Mouse (Mus musculus): ENCODE data around the gene Fam167b. TPM values are rescaled to one million over a fixed set of nuclear protein-coding genes. Genes with fewer than 3 reads are reported as not detected.
"Not testable (repeated sequence)": the region's sequence is repeated elsewhere in the genome, so short reads cannot be mapped to it uniquely, and the experiment has no call there.

Fam167b gene
- polyA plus RNA-seq, 1 experiment from 2014 or later, result 3.2 TPM

DNA sequence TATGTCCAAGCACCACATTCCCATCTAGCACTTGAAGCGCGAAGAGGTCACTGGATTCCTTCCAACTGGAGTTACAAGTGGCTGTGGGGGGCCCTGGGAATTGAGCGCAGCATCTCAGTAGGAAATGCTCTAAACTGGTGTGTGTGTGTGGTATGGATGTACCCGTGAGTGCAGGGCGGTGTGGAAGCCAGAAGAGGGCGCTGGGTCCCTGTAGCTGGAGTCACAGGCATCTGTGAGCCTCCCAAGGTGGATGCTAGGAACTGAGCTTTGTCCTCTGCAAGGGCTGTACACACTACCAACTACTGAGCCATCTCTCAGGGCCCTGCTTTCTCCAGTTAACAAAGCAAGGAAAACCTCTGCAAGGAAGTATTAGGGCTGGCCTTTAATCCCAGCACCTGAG lies 38.3 kb downstream of the Fam167b start:
- no peak overlapping the region for H3K27ac ChIP-seq (replicated peaks; ENCODE audit: low read depth, low read length)
- no peak overlapping the region for H3K4me2 ChIP-seq (ENCODE audit: low read depth, low read length)
- ATAC-seq (replicated peaks; ENCODE audit: insufficient number of reproducible peaks, low FRiP score, low TSS enrichment, low read depth), result no peak
- no peak for DNase-seq (ENCODE audit: low spot score)
- H3K4me1 ChIP-seq (ENCODE audit: control insufficient read depth, insufficient read depth, low read length), result no peaks in the 10 kb centered on the region
- no peak overlapping the region for H3K4me3 ChIP-seq (ENCODE audit: low read depth, low read length)
- H3K27me3 ChIP-seq (ENCODE audit: control insufficient read depth, insufficient read depth, low read length), result no peaks in the 10 kb centered on the region
- H3K36me3 ChIP-seq (replicated peaks; ENCODE audit: control insufficient read depth, insufficient read depth, low read depth, low read length), result no peaks in the 10 kb centered on the region
- no peaks in the 10 kb centered on the region for H3K9me3 ChIP-seq (replicated peaks; ENCODE audit: control insufficient read depth, low read length)
- H3K9ac ChIP-seq (replicated peaks; ENCODE audit: low read length), result no peak overlapping the region
- 91% methylated on average over 6 of the region's 6 CpGs for WGBS

DNA sequence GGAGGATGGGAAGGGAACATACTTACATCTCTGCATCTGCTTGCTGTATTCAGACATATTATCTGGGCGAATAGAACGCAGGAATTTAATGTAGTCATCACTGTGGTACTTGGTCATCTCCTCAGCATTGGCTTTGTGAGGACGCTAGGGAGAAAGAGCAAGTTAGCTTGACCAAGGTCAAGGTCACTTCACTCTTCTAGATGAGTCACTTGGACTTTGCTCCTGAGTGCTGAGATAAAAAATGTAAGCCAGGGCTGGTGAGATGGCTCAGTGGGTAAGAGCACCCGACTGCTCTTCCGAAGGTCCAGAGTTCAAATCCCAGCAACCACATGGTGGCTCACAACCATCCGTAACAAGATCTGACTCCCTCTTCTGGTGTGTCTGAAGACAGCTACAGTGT lies 49.4 kb downstream of the Fam167b start:
- not testable (repeated sequence) for H3K9me3 ChIP-seq (replicated peaks; ENCODE audit: control insufficient read depth, low read length); H3K27ac ChIP-seq (replicated peaks; ENCODE audit: low read depth, low read length); H3K9ac ChIP-seq (replicated peaks; ENCODE audit: low read length); H3K4me3 ChIP-seq (ENCODE audit: low read depth, low read length); ATAC-seq (replicated peaks; ENCODE audit: insufficient number of reproducible peaks, low FRiP score, low TSS enrichment, low read depth); H3K36me3 ChIP-seq (replicated peaks; ENCODE audit: control insufficient read depth, insufficient read depth, low read depth, low read length); H3K4me1 ChIP-seq (ENCODE audit: control insufficient read depth, insufficient read depth, low read length); H3K4me2 ChIP-seq (ENCODE audit: low read depth, low read length); H3K27me3 ChIP-seq (ENCODE audit: control insufficient read depth, insufficient read depth, low read length); DNase-seq (ENCODE audit: low spot score)
- 94% methylated on average over 5 of the region's 6 CpGs for WGBS

Small RNA genes within 50 kb of the gene (microRNA-seq; reads per million reads assigned to microRNA genes)
- gene Mir8119 (ENCODE audit: borderline number of aligned reads), result not detected

Other genes starting within 250 kb of the Fam167b start
- gene Rbbp4, start 243.2 kb downstream of the Fam167b start, polyA plus RNA-seq (2014; fragmentation: Nextera tagmentation; extraction: Ambion mirVana), result 584 and 661 TPM in 2 replicates
- 46.1 and 53.6 TPM in 2 replicates for gene Zbtb8os, start 242.9 kb downstream of the Fam167b start, polyA plus RNA-seq (2014; fragmentation: Nextera tagmentation; extraction: Ambion mirVana)
- 6.5 and 7.2 TPM in 2 replicates for gene Zbtb8a, start 200.4 kb downstream of the Fam167b start, polyA plus RNA-seq (2014; fragmentation: Nextera tagmentation; extraction: Ambion mirVana)
- 2.4 and 2.8 TPM in 2 replicates for gene Zbtb8b, start 137.7 kb downstream of the Fam167b start, polyA plus RNA-seq (2014; fragmentation: Nextera tagmentation; extraction: Ambion mirVana)
- 21.2 and 22.0 TPM in 2 replicates for gene Bsdc1, start 117.0 kb downstream of the Fam167b start, polyA plus RNA-seq (2014; fragmentation: Nextera tagmentation; extraction: Ambion mirVana)
- gene Tssk3, start 87.5 kb downstream of the Fam167b start, polyA plus RNA-seq (2014; fragmentation: Nextera tagmentation; extraction: Ambion mirVana), result not detected in 2 replicates
- not detected in 2 replicates for gene Fam229a, start 87.4 kb downstream of the Fam167b start, polyA plus RNA-seq (2014; fragmentation: Nextera tagmentation; extraction: Ambion mirVana)
- gene Marcksl1, start 65.0 kb downstream of the Fam167b start, polyA plus RNA-seq (2014; fragmentation: Nextera tagmentation; extraction: Ambion mirVana), result 1,559 and 1,563 TPM in 2 replicates
- gene Hdac1, start 35.8 kb downstream of the Fam167b start, polyA plus RNA-seq (2014; fragmentation: Nextera tagmentation; extraction: Ambion mirVana), result 271 and 273 TPM in 2 replicates
- 11.3 and 14.2 TPM in 2 replicates for gene Lck, start 4.9 kb downstream of the Fam167b start, polyA plus RNA-seq (2014; fragmentation: Nextera tagmentation; extraction: Ambion mirVana)
- gene Eif3i, start 22.1 kb upstream of the Fam167b start, polyA plus RNA-seq (2014; fragmentation: Nextera tagmentation; extraction: Ambion mirVana), result 284 and 293 TPM in 2 replicates
- gene Tmem234, start 22.1 kb upstream of the Fam167b start, polyA plus RNA-seq (2014; fragmentation: Nextera tagmentation; extraction: Ambion mirVana), result 163 and 195 TPM in 2 replicates
- 1.2 and 1.9 TPM in 2 replicates for gene Dcdc2b, start 35.7 kb upstream of the Fam167b start, polyA plus RNA-seq (2014; fragmentation: Nextera tagmentation; extraction: Ambion mirVana)
- gene Iqcc, start 40.5 kb upstream of the Fam167b start, polyA plus RNA-seq (2014; fragmentation: Nextera tagmentation; extraction: Ambion mirVana), result 22.8 and 23.5 TPM in 2 replicates
- 55.8 and 58.8 TPM in 2 replicates for gene Ccdc28b, start 45.4 kb upstream of the Fam167b start, polyA plus RNA-seq (2014; fragmentation: Nextera tagmentation; extraction: Ambion mirVana)
- 100 and 101 TPM in 2 replicates for gene Txlna, start 62.5 kb upstream of the Fam167b start, polyA plus RNA-seq (2014; fragmentation: Nextera tagmentation; extraction: Ambion mirVana)
- gene Kpna6, start 94.2 kb upstream of the Fam167b start, polyA plus RNA-seq (2014; fragmentation: Nextera tagmentation; extraction: Ambion mirVana), result 12.5 and 13.3 TPM in 2 replicates
- gene Tmem39b, start 118.3 kb upstream of the Fam167b start, polyA plus RNA-seq (2014; fragmentation: Nextera tagmentation; extraction: Ambion mirVana), result 29.1 and 38.6 TPM in 2 replicates
- gene Khdrbs1, start 163.8 kb upstream of the Fam167b start, polyA plus RNA-seq (2014; fragmentation: Nextera tagmentation; extraction: Ambion mirVana), result 175 and 193 TPM in 2 replicates
- 325 and 376 TPM in 2 replicates for gene Ptp4a2, start 232.7 kb upstream of the Fam167b start, polyA plus RNA-seq (2014; fragmentation: Nextera tagmentation; extraction: Ambion mirVana)